Comparison of ENCODE assay signal across 8 mouse cellular contexts in the genomic region with DNA sequence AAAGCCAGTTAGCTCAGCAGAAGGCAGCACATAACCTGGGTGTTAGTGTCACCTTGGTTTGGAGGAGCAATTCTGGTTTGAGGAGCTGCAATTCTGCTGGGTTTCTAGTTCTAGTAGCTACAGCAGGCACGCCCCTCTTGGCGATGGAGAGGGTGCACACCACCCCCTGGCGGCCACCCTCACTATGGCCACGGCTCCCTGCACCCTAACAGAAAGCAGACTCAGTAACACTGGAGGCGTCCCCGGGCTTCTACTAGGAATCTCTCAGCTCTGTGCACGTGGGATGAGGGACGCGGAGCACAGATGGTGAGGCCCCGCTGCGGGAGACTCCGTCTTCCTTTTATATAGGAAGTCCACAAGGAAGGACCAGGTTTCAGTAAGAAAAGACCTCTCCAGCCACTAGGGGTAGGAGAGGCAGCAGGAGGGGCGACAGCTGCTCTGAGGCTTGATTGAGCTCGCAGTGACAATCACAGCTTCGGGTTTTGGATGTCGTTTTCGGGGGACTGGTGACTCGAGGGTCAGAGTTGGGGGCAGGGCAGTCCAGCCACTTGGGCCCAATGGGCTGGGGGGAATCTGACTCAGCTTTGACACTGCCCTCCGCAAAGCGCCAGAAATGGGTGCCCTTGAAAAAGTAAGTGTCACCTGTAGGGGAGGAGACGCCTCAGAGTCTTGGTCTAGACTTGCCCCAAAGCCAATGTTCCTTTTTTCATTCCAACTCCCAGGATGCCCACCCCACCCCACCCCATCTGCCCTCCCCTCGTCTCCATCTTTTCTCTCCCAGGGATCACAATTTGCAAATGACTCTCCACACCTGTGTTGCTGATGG. TPM values are rescaled to one million over a fixed set of nuclear protein-coding genes. Genes with fewer than 3 reads are reported as not detected.
DNase-seq lines count a peak whose midpoint lies in the region; ATAC-seq and TF ChIP-seq lines count a peak whose summit lies in the region.

No protein-coding gene starts in this region.

- no peak overlapping the region for H3K27ac ChIP-seq in gastrocnemius, adult 2 months
- H3K27ac ChIP-seq in hindbrain, postnatal 0 days, result no peak overlapping the region
- no peak overlapping the region for H3K27ac ChIP-seq in left cerebral cortex, adult 2 months

- peak; percentile 89 for TF ChIP-seq CTCF in gastrocnemius, adult 2 months (IDR thresholded peaks at IDR 0.05)
- TF ChIP-seq CTCF in hindbrain, postnatal 0 days (IDR thresholded peaks at IDR 0.05; ENCODE audit: low read depth), result peak; percentile 86
- TF ChIP-seq CTCF in left cerebral cortex, adult 2 months (IDR thresholded peaks at IDR 0.05), result peak; percentile 91

- H3K4me1 ChIP-seq in hindbrain, postnatal 0 days (ENCODE audit: insufficient read depth, low read length), result no peaks in the 10 kb centered on the region

- no peak overlapping the region for H3K9ac ChIP-seq in hindbrain, postnatal 0 days (replicated peaks; ENCODE audit: low read length)

- peak; percentile 74 for DNase-seq in WW6 (ENCODE audit: low read depth, low spot score)
- DNase-seq in cerebellum, postnatal 4 days (ENCODE audit: low spot score in 2 of 2), result peak; percentile 70 to 82
- DNase-seq in gastrocnemius, adult 2 months, result peak; percentile 78
- peak; percentile 69 for DNase-seq in hindbrain, postnatal 0 days (ENCODE audit: low spot score)
- peak; percentile 84 to 89 for DNase-seq in left cerebral cortex, adult 2 months (ENCODE audit: extremely low spot score in 1 of 2, low spot score in 2 of 2)
- peak; percentile 87 for DNase-seq in right cerebral cortex, adult 18-20 months
- DNase-seq in urinary bladder, postnatal 14 days (ENCODE audit: low spot score), result peak; percentile 81

- H3K9me3 ChIP-seq in hindbrain, postnatal 0 days (ENCODE audit: low read length), result no peaks in the 10 kb centered on the region

- ATAC-seq in hindbrain, postnatal 0 days, result peak; percentile 91
- ATAC-seq in megakaryocyte, adult 5-6 weeks (ENCODE audit: poor library complexity, severe bottlenecking), result peak; percentile 87

- H3K4me3 ChIP-seq in gastrocnemius, adult 2 months, result peak overlapping the region; percentile 43
- H3K4me3 ChIP-seq in hindbrain, postnatal 0 days (ENCODE audit: low read length), result no peak overlapping the region
- 0 out of 2 replicates have a peak overlapping the region, but pooled peaks have one; percentile 19 for H3K4me3 ChIP-seq in left cerebral cortex, adult 2 months

- peak overlapping the region; percentile 38 for H3K4me2 ChIP-seq in hindbrain, postnatal 0 days (ENCODE audit: low read depth, low read length)

- intact Hi-C loops in gastrocnemius, adult 2 months (cut with DNase I), result no loop called here
- intact Hi-C loops in left cerebral cortex, adult 2 months (cut with DNase I), result loop anchor here (2.0 kb wide), 1 partner anchor 58 kb away; no protein-coding TSS in a partner anchor

- no peaks in the 10 kb centered on the region for H3K36me3 ChIP-seq in hindbrain, postnatal 0 days (ENCODE audit: insufficient read depth, low read length)

- H3K27me3 ChIP-seq in hindbrain, postnatal 0 days (ENCODE audit: insufficient read depth, low read length), result no peaks in the 10 kb centered on the region

- WGBS in hindbrain, postnatal 0 days, result 14% methylated on average over 22 of the region's 22 CpGs

RNA-seq across cellular contexts. Expression of a gene that starts 14.7 kb away (rescaled TPM):
- under 1 TPM in 1 of 2 experiments, not detected in 1; 0.06 TPM for total RNA-seq in gastrocnemius, adult 2 months (2021)
- 0.65 and 1.2 TPM in 2 replicates for total RNA-seq in hindbrain, postnatal 0 days (2014; rRNA removed)
- 1.2 and 1.3 TPM in 2 replicates for polyA plus RNA-seq in hindbrain, postnatal 0 days (2015; fragmentation: Nextera tagmentation; extraction: Ambion mirVana)
- total RNA-seq in left cerebral cortex, adult 2 months (2021), result under 1 TPM; 0.07 to 0.12 TPM
- total RNA-seq in megakaryocyte, adult 5-6 weeks (2015), result 22.6 and 32.1 TPM in 2 replicates
- 14.0 and 19.5 TPM in 2 replicates for total RNA-seq in megakaryocyte, adult 5-6 weeks (2017)

RNA-seq across cellular contexts. Expression of a gene that starts 29.8 kb away (rescaled TPM):
- total RNA-seq in gastrocnemius, adult 2 months (2021), result not detected
- 0.10 TPM in 1 of 2 replicates, not detected in the other for total RNA-seq in hindbrain, postnatal 0 days (2014; rRNA removed)
- polyA plus RNA-seq in hindbrain, postnatal 0 days (2015; fragmentation: Nextera tagmentation; extraction: Ambion mirVana), result 0.14 and 0.26 TPM in 2 replicates
- not detected for total RNA-seq in left cerebral cortex, adult 2 months (2021)
- total RNA-seq in megakaryocyte, adult 5-6 weeks (2015), result not detected in 2 replicates
- not detected in 2 replicates for total RNA-seq in megakaryocyte, adult 5-6 weeks (2017)

RNA-seq across cellular contexts. Expression of a gene that starts 29.9 kb away (rescaled TPM):
- total RNA-seq in gastrocnemius, adult 2 months (2021), result not detected
- total RNA-seq in hindbrain, postnatal 0 days (2014; rRNA removed), result not detected in 2 replicates
- polyA plus RNA-seq in hindbrain, postnatal 0 days (2015; fragmentation: Nextera tagmentation; extraction: Ambion mirVana), result 0.11 and 0.18 TPM in 2 replicates
- total RNA-seq in left cerebral cortex, adult 2 months (2021), result not detected
- not detected in 2 replicates for total RNA-seq in megakaryocyte, adult 5-6 weeks (2015)
- 0.45 TPM in 1 of 2 replicates, not detected in the other for total RNA-seq in megakaryocyte, adult 5-6 weeks (2017)

RNA-seq across cellular contexts. Expression of a gene that starts 31.1 kb away (rescaled TPM):
- total RNA-seq in gastrocnemius, adult 2 months (2021), result 1 to 10 TPM; 1.5 to 2.1 TPM
- 37.6 and 44.0 TPM in 2 replicates for total RNA-seq in hindbrain, postnatal 0 days (2014; rRNA removed)
- polyA plus RNA-seq in hindbrain, postnatal 0 days (2015; fragmentation: Nextera tagmentation; extraction: Ambion mirVana), result 21.5 and 21.6 TPM in 2 replicates
- 10 to 100 TPM; 24.7 to 32.0 TPM for total RNA-seq in left cerebral cortex, adult 2 months (2021)
- not detected in 2 replicates for total RNA-seq in megakaryocyte, adult 5-6 weeks (2015)
- total RNA-seq in megakaryocyte, adult 5-6 weeks (2017), result 0.18 TPM in 1 of 2 replicates, not detected in the other

RNA-seq across cellular contexts. Expression of a gene that starts 43.0 kb away (rescaled TPM):
- total RNA-seq in gastrocnemius, adult 2 months (2021), result 100 to 1,000 TPM; 112 to 137 TPM
- 107 and 126 TPM in 2 replicates for total RNA-seq in hindbrain, postnatal 0 days (2014; rRNA removed)
- polyA plus RNA-seq in hindbrain, postnatal 0 days (2015; fragmentation: Nextera tagmentation; extraction: Ambion mirVana), result 209 and 217 TPM in 2 replicates
- total RNA-seq in left cerebral cortex, adult 2 months (2021), result 100 to 1,000 TPM; 127 to 129 TPM
- 67.4 and 97.1 TPM in 2 replicates for total RNA-seq in megakaryocyte, adult 5-6 weeks (2015)
- 38.1 and 52.4 TPM in 2 replicates for total RNA-seq in megakaryocyte, adult 5-6 weeks (2017)
